Mouse (Mus musculus) heart, postnatal 0 days (tissue): ENCODE results near the gene Trpc5.

Experiments
- CTCF ChIP-seq: IDR thresholded peaks from 2 replicates; pipeline ENCODE4 v1.5.1; 2016; ENCODE audit warnings: antibody characterized with exemption, control low read depth, low read depth
- EP300 ChIP-seq: IDR thresholded peaks from 2 replicates; pipeline ENCODE4 v1.6.1; 2016; ENCODE audit warnings: antibody characterized with exemption, low read depth

- TF ChIP-seq CTCF (no peak), EP300 (no peak)
These were observed 1.3 kb upstream of the Trpc5 start for GRCm38 (mm10) chrX:144689119-144689858.
